Mouse (Mus musculus) ES-Bruce4 (cell line): ENCODE data around the gene Agpat1. TPM values are rescaled to one million over a fixed set of nuclear protein-coding genes. Genes with fewer than 3 reads are reported as not detected.

Experiments
- H3K27ac ChIP-seq: 2 replicates; pipeline ENCODE4 v1.5.1; 2012; ENCODE audit warnings: low read length, inconsistent platforms; ENCODE audit not compliant: insufficient read depth
- H3K27me3 ChIP-seq: 2 replicates; pipeline ENCODE4 v1.6.1; 2012; ENCODE audit warnings: mild to moderate bottlenecking, low read length, inconsistent platforms; ENCODE audit not compliant: control insufficient read depth, poor library complexity, insufficient read depth, severe bottlenecking
- H3K36me3 ChIP-seq: 2 replicates; pipeline ENCODE4 v1.6.1; 2012; ENCODE audit warnings: inconsistent platforms, mild to moderate bottlenecking, low read length, moderate library complexity; ENCODE audit not compliant: control insufficient read depth, poor library complexity, insufficient read depth, severe bottlenecking
- H3K4me1 ChIP-seq: one replicate; pipeline ENCODE4 v1.8.1; 2011; ENCODE audit warnings: low read length; ENCODE audit not compliant: control insufficient read depth, insufficient read depth
- H3K4me3 ChIP-seq: 2 replicates; pipeline ENCODE4 v1.5.1; 2011; ENCODE audit warnings: low read depth, mild to moderate bottlenecking, low read length
- H3K9ac ChIP-seq: 2 replicates; pipeline ENCODE4 v1.6.1; 2012; ENCODE audit warnings: low read depth, mild to moderate bottlenecking, inconsistent platforms; ENCODE audit not compliant: poor library complexity, severe bottlenecking
- H3K9me3 ChIP-seq: replicated peaks from 2 replicates; pipeline ENCODE4 v1.6.1; 2012; ENCODE audit warnings: mild to moderate bottlenecking, low read length, inconsistent platforms; ENCODE audit not compliant: control insufficient read depth, poor library complexity, insufficient read depth, severe bottlenecking
- CTCF ChIP-seq: IDR thresholded peaks from one replicate; pipeline ENCODE4 v1.8.1; 2011; ENCODE audit warnings: low read depth, low read length
- EP300 ChIP-seq: IDR thresholded peaks from 2 replicates; pipeline ENCODE4 v1.6.1; 2011; ENCODE audit warnings: low read depth, low read length; ENCODE audit not compliant: insufficient read depth
- POLR2A ChIP-seq: IDR thresholded peaks from one replicate; pipeline ENCODE4 v1.8.1; 2011; ENCODE audit warnings: low read length; ENCODE audit not compliant: insufficient read depth
- polyA plus RNA-seq: library from polyadenylated mRNA; stranded (reverse); fragments of >200 nt; gene quantifications from 2 replicates; pipeline ENCODE4 v1.2.4, GENCODE M21; 2011; ENCODE audit warnings: low read depth; ENCODE audit not compliant: missing spikeins, insufficient read depth, insufficient read length

Gene Agpat1
- polyA plus RNA-seq, 1 experiment, result 66.8 TPM

DNA sequence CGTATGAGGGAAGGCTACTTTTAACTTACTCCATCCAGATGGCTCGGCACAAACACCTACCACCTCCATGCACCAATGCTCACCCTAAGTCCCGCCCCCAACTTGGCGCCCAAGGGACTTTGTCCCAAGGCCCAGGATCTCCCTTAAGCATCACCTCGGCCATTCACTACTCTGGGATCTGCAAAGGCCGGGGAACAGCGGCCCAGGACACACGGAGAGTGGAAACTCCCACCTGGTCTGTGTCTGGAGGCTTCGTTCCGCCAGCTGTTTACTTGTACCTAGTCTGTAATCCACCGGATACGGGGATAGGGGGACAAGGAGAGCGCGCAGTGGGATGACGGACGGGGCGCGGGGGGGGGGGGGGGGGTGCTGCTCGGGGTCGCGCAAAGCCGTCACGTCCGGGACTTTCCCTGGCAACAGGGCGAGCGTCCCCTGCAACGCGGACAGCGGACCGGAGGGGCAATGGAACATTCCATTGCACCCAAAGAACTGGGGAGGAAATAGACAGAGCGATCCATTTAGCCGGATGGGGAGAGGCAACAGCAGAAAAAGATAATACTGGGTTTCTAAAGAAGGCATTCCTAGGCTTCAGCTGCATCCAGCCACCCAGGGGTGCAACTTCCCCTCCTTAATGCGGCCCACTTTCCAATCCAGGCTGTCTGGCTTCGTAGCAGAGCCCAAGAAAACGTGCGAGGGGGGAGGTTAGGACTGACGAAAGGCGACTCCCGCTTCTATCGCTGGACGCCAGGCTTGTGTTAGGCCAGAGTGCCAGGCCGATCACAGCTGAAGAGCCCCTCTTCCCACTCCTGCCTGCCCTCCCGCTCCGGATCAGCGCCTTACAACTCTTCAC is 23.3 kb downstream of the Agpat1 start:
- H3K9me3 ChIP-seq, result no peaks in the 10 kb centered on the region
- H3K4me1 ChIP-seq, result peaks cover 1% of the 10 kb centered on the region
- no peak overlapping the region for H3K27ac ChIP-seq
- H3K9ac ChIP-seq, result peak overlapping the region; percentile 73
- H3K27me3 ChIP-seq, result peaks cover 4% of the 10 kb centered on the region; the same call in 1 of the 2 replicates
- peak overlapping the region; percentile 85 for H3K4me3 ChIP-seq
- no peaks in the 10 kb centered on the region for H3K36me3 ChIP-seq
- no peak for TF ChIP-seq EP300
- TF ChIP-seq CTCF, result no peak
- no peak for TF ChIP-seq POLR2A

- Histone ChIP-seq H3K36me3 (no peaks in the 10 kb centered on the region), H3K4me1 (peaks cover 1% of the 10 kb centered on the region), H3K27ac (no peak within 1 kb of the TSS), H3K4me3 (peak within 1 kb of the TSS; percentile 80), H3K27me3 (peaks cover 4% of the 10 kb centered on the region; the same call in 1 of the 2 replicates), H3K9ac (peak within 1 kb of the TSS; percentile 73), H3K9me3 (no peaks in the 10 kb centered on the region)
- TF ChIP-seq CTCF, result no peak
- TF ChIP-seq EP300, result no peak
- TF ChIP-seq POLR2A, result no peak
Observed at GRCm38 (mm10) chr17:34627943-34628643, 24.0 kb downstream of the Agpat1 start, which contains the start of gene Ppt2. Gene Ppt2, minus strand, starts transcription at chr17:34628510.

GRCm38 (mm10) chr17:34628644-34628967 is 24.5 kb downstream of the Agpat1 start:
- Histone ChIP-seq H3K9ac (no peak overlapping the region), H3K9me3 (no peaks in the 10 kb centered on the region), H3K36me3 (no peaks in the 10 kb centered on the region), H3K4me3 (no peak overlapping the region), H3K27ac (no peak overlapping the region), H3K27me3 (peaks cover 4% of the 10 kb centered on the region; the same call in 1 of the 2 replicates), H3K4me1 (peaks cover 1% of the 10 kb centered on the region)
- TF ChIP-seq EP300 (no peak), CTCF (no peak), POLR2A (no peak)

DNA sequence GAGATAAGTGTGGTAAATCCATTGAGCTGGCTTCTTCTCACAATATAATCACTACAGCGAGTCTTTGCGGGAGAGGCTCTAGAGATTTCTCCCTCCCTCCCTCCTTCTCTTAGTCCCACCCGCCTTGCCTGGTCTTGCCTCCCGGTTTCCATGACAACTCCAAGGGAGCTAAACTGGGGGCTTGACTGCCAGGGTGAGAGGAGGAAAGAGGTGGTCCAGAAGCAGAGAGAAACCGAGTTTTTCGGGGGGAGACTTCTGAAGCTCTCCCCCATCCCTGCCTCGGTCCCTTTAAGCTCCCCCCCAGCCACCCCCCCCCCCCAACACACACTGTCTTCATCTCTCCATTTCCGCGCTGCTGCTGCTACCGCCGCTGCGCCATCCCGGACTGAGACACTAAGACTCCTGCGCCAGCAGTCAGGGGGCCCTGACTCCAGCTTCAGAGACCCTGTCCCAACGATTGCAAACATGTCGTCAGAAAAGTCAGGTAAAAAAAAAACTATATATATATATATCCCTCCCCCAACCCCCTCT is 25.2 kb downstream of the Agpat1 start, which contains the start of gene Prrt1:
Gene Prrt1 (plus strand): TSS at position 313 of the 531 bp plus-strand sequence.
- H3K27me3 ChIP-seq, result peaks cover 4% of the 10 kb centered on the region; the same call in 1 of the 2 replicates
- no peak for TF ChIP-seq CTCF
- no peak for TF ChIP-seq EP300
- TF ChIP-seq POLR2A, result no peak
- peaks cover 1% of the 10 kb centered on the region for H3K4me1 ChIP-seq
- 0 out of 2 replicates have a peak within 1 kb of the TSS, but pooled peaks have one; percentile 73 for H3K9ac ChIP-seq
- H3K4me3 ChIP-seq, result no peak within 1 kb of the TSS
- H3K9me3 ChIP-seq, result no peaks in the 10 kb centered on the region
- no peak within 1 kb of the TSS for H3K27ac ChIP-seq
- no peaks in the 10 kb centered on the region for H3K36me3 ChIP-seq

DNA sequence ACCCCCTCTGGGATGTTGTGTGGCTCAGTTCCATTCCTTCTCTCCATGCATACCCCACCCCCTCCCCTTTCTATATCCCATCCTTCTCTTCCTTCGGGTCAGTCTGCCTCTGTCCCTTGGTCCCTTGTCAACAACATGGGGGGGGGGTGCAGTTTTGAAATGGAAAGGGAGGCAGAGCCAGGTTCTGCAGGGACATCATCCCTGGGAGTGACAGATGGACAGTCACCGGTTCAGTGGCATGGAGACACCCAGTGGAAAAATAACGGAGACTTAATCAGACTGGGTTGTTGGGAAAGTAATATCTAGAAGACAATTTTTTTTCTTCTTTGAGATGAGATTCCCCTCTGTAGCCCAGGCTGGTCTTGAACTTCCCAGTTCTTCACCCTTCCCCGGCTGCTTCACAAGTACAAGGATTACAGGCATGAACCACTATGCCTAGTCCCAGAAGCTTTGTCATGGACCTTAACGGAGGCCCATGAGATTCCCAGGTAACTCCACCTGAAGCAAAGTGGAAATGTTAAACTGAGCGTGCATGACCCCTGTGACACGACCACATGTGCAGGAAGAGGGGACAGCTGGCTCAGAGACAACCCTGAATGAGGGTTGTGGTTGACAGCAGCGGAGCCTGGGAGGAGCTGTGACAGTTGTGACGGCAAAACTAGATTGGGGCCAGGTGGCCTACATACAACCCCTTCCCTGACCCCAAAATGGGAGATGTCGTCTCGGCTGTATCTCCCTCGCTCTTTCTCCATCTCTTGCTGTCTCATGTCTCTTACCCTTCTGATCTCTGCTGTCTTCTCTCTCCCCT is 25.9 kb downstream of the Agpat1 start:
- peaks cover 4% of the 10 kb centered on the region; the same call in 1 of the 2 replicates for H3K27me3 ChIP-seq
- H3K4me1 ChIP-seq, result peaks cover 1% of the 10 kb centered on the region
- no peak overlapping the region for H3K4me3 ChIP-seq
- H3K9ac ChIP-seq, result peak overlapping the region; percentile 49; the same call in 1 of the 2 replicates
- no peak overlapping the region for H3K27ac ChIP-seq
- no peak for TF ChIP-seq CTCF
- H3K9me3 ChIP-seq, result no peaks in the 10 kb centered on the region
- H3K36me3 ChIP-seq, result no peaks in the 10 kb centered on the region
